Mouse (Mus musculus) kidney, embryonic 15.5 days (tissue): ENCODE results near the gene Myt1l. TPM values are rescaled to one million over a fixed set of nuclear protein-coding genes. Genes with fewer than 3 reads are reported as not detected.

Experiments
- ATAC-seq: fragments of 200-750 bp; cut with Nextera tagmentation; replicated peaks from 2 replicates; pipeline ENCODE4 v1.8.0; 2017; ENCODE audit warnings: moderate TSS enrichment; ENCODE audit not compliant: low FRiP score
- H3K27ac ChIP-seq: fragments of 300-500 bp; sonication (generic); 2 replicates; pipeline ENCODE4 v1.5.1; 2015; ENCODE audit warnings: mild to moderate bottlenecking, inconsistent platforms
- H3K27me3 ChIP-seq: fragments of 300-500 bp; sonication (generic); 2 replicates; pipeline ENCODE4 v1.6.1; 2015; ENCODE audit warnings: inconsistent platforms
- H3K36me3 ChIP-seq: fragments of 300-500 bp; sonication (generic); 2 replicates; pipeline ENCODE4 v1.6.1; 2015; ENCODE audit warnings: inconsistent platforms
- H3K4me1 ChIP-seq: fragments of 300-500 bp; sonication (generic); 2 replicates; pipeline ENCODE4 v1.6.1; 2015; ENCODE audit warnings: inconsistent platforms
- H3K4me2 ChIP-seq: fragments of 300-500 bp; sonication (generic); 2 replicates; pipeline ENCODE4 v1.6.1; 2015; ENCODE audit warnings: moderate library complexity, mild to moderate bottlenecking, inconsistent platforms
- H3K4me3 ChIP-seq: fragments of 300-500 bp; sonication (generic); replicated peaks from 2 replicates; pipeline ENCODE4 v1.5.1; 2015; ENCODE audit warnings: mild to moderate bottlenecking, inconsistent platforms
- H3K9ac ChIP-seq: fragments of 300-500 bp; sonication (generic); 2 replicates; pipeline ENCODE4 v1.6.1; 2015; ENCODE audit warnings: mild to moderate bottlenecking, inconsistent platforms
- H3K9me3 ChIP-seq: fragments of 300-500 bp; sonication (generic); replicated peaks from 2 replicates; pipeline ENCODE4 v1.6.1; 2016; ENCODE audit warnings: inconsistent platforms
- WGBS: fragments of 180-500 bp; shearing (Covaris S2); methylation state at CpG from one replicate; pipeline ENCODE4 v1.1.7; 2015; ENCODE audit warnings: mixed read lengths; 5-methylcytosine and 5-hydroxymethylcytosine counted together
- polyA plus RNA-seq: library from polyadenylated mRNA; unstranded; fragments of >200 nt; fragmentation: Nextera tagmentation; extraction: Ambion mirVana; gene quantifications from 2 replicates; pipeline ENCODE4 v1.2.1, GENCODE M21; 2015

The Myt1l gene
- polyA plus RNA-seq, 1 experiment from 2014 or later: 0.60 TPM

- Histone ChIP-seq H3K9ac (no peak overlapping the region), H3K4me3 (no peak overlapping the region), H3K4me2 (no peak overlapping the region), H3K36me3 (no peaks in the 10 kb centered on the region), H3K4me1 (no peaks in the 10 kb centered on the region), H3K9me3 (no peaks in the 10 kb centered on the region), H3K27ac (no peak overlapping the region), H3K27me3 (no peaks in the 10 kb centered on the region)
- no peak for ATAC-seq
- 86% methylated on average over 5 of the region's 5 CpGs for WGBS
Measured at GRCm38 (mm10) chr12:29755086-29755871, 227.1 kb downstream of the Myt1l start.

GRCm38 (mm10) chr12:29755872-29756265 lies 227.7 kb downstream of the Myt1l start:
- WGBS: 80% methylated on average over 3 of the region's 3 CpGs
- H3K9ac ChIP-seq: no peak overlapping the region
- H3K4me2 ChIP-seq: no peak overlapping the region
- H3K27ac ChIP-seq: no peak overlapping the region
- no peaks in the 10 kb centered on the region for H3K36me3 ChIP-seq
- H3K4me3 ChIP-seq: no peak overlapping the region
- H3K9me3 ChIP-seq: no peaks in the 10 kb centered on the region
- no peaks in the 10 kb centered on the region for H3K4me1 ChIP-seq
- no peaks in the 10 kb centered on the region for H3K27me3 ChIP-seq
- ATAC-seq: no peak

- H3K27me3 ChIP-seq: no peaks in the 10 kb centered on the region
- no peak overlapping the region for H3K4me2 ChIP-seq
- 77% methylated on average over 4 of the region's 4 CpGs for WGBS
- no peak overlapping the region for H3K4me3 ChIP-seq
- no peak for ATAC-seq
- no peaks in the 10 kb centered on the region for H3K9me3 ChIP-seq
- no peaks in the 10 kb centered on the region for H3K36me3 ChIP-seq
- H3K27ac ChIP-seq: no peak overlapping the region
- no peaks in the 10 kb centered on the region for H3K4me1 ChIP-seq
- H3K9ac ChIP-seq: no peak overlapping the region
Measured at GRCm38 (mm10) chr12:29760611-29761010, 232.4 kb downstream of the Myt1l start.

GRCm38 (mm10) chr12:29766158-29766557 lies 238.0 kb downstream of the Myt1l start:
- 93% methylated on average over 1 of the region's 1 CpGs for WGBS
- Histone ChIP-seq H3K27ac (no peak overlapping the region), H3K4me1 (no peaks in the 10 kb centered on the region), H3K4me3 (no peak overlapping the region), H3K4me2 (no peak overlapping the region), H3K27me3 (no peaks in the 10 kb centered on the region), H3K36me3 (no peaks in the 10 kb centered on the region), H3K9ac (no peak overlapping the region), H3K9me3 (no peaks in the 10 kb centered on the region)
- ATAC-seq: no peak

GRCm38 (mm10) chr12:29771791-29772190 lies 243.6 kb downstream of the Myt1l start:
- no peak overlapping the region for H3K4me2 ChIP-seq
- H3K9me3 ChIP-seq: no peaks in the 10 kb centered on the region
- H3K27ac ChIP-seq: no peak overlapping the region
- 74% methylated on average over 3 of the region's 3 CpGs for WGBS
- no peak overlapping the region for H3K4me3 ChIP-seq
- no peaks in the 10 kb centered on the region for H3K4me1 ChIP-seq
- H3K27me3 ChIP-seq: no peaks in the 10 kb centered on the region
- ATAC-seq: no peak
- no peak overlapping the region for H3K9ac ChIP-seq
- H3K36me3 ChIP-seq: no peaks in the 10 kb centered on the region

- Histone ChIP-seq H3K4me1 (no peaks in the 10 kb centered on the region), H3K36me3 (no peaks in the 10 kb centered on the region), H3K27ac (no peak overlapping the region), H3K4me2 (no peak overlapping the region), H3K27me3 (no peaks in the 10 kb centered on the region), H3K4me3 (no peak overlapping the region), H3K9ac (no peak overlapping the region), H3K9me3 (no peaks in the 10 kb centered on the region)
- no peak for ATAC-seq
Measured at GRCm38 (mm10) chr12:29772401-29772800, 244.2 kb downstream of the Myt1l start.

GRCm38 (mm10) chr12:29778901-29779300 lies 250.7 kb downstream of the Myt1l start:
- Histone ChIP-seq H3K4me2 (no peak overlapping the region), H3K27me3 (no peaks in the 10 kb centered on the region), H3K4me3 (no peak overlapping the region), H3K9ac (no peak overlapping the region), H3K36me3 (no peaks in the 10 kb centered on the region), H3K4me1 (no peaks in the 10 kb centered on the region), H3K9me3 (no peaks in the 10 kb centered on the region), H3K27ac (no peak overlapping the region)
- no peak for ATAC-seq
- 91% methylated on average over 2 of the region's 2 CpGs for WGBS

- 25% methylated on average over 16 of the region's 16 CpGs for WGBS
- H3K4me1 ChIP-seq: 0 out of 2 replicates have a peak, but pooled peaks cover 5% of the 10 kb centered on the region
- no peak overlapping the region for H3K4me3 ChIP-seq
- H3K27ac ChIP-seq: no peak overlapping the region
- ATAC-seq: no peak; the same call in 1 of the 2 replicates
- no peaks in the 10 kb centered on the region for H3K36me3 ChIP-seq
- H3K9me3 ChIP-seq: no peaks in the 10 kb centered on the region
- H3K27me3 ChIP-seq: peaks cover 5% of the 10 kb centered on the region
- H3K9ac ChIP-seq: no peak overlapping the region
- H3K4me2 ChIP-seq: no peak overlapping the region
Measured at GRCm38 (mm10) chr12:29789319-29790050, 261.3 kb downstream of the Myt1l start.

- Histone ChIP-seq H3K36me3 (no peaks in the 10 kb centered on the region), H3K27ac (no peak overlapping the region), H3K4me3 (no peak overlapping the region), H3K4me2 (no peak overlapping the region), H3K9me3 (no peaks in the 10 kb centered on the region), H3K9ac (no peak overlapping the region), H3K27me3 (peaks cover 5% of the 10 kb centered on the region), H3K4me1 (0 out of 2 replicates have a peak, but pooled peaks cover 5% of the 10 kb centered on the region)
- WGBS: 37% methylated on average over 4 of the region's 4 CpGs
- ATAC-seq: no peak
Measured at GRCm38 (mm10) chr12:29790051-29790386, 261.8 kb downstream of the Myt1l start.

- no peaks in the 10 kb centered on the region for H3K9me3 ChIP-seq
- H3K27me3 ChIP-seq: peaks cover 5% of the 10 kb centered on the region
- ATAC-seq: no peak
- H3K27ac ChIP-seq: no peak overlapping the region
- H3K4me3 ChIP-seq: no peak overlapping the region
- H3K4me2 ChIP-seq: no peak overlapping the region
- no peak overlapping the region for H3K9ac ChIP-seq
- no peaks in the 10 kb centered on the region for H3K36me3 ChIP-seq
- WGBS: 82% methylated on average over 5 of the region's 5 CpGs
- H3K4me1 ChIP-seq: 0 out of 2 replicates have a peak, but pooled peaks cover 5% of the 10 kb centered on the region
Measured at GRCm38 (mm10) chr12:29792998-29793397, 264.8 kb downstream of the Myt1l start.

GRCm38 (mm10) chr12:29795107-29795673 lies 267.0 kb downstream of the Myt1l start:
- ATAC-seq: no peak
- no peaks in the 10 kb centered on the region for H3K4me1 ChIP-seq
- no peaks in the 10 kb centered on the region for H3K9me3 ChIP-seq
- no peak overlapping the region for H3K27ac ChIP-seq
- peaks cover 5% of the 10 kb centered on the region for H3K27me3 ChIP-seq
- no peak overlapping the region for H3K4me3 ChIP-seq
- no peaks in the 10 kb centered on the region for H3K36me3 ChIP-seq
- 74% methylated on average over 5 of the region's 5 CpGs for WGBS
- no peak overlapping the region for H3K4me2 ChIP-seq
- H3K9ac ChIP-seq: no peak overlapping the region

- H3K27me3 ChIP-seq: no peaks in the 10 kb centered on the region; the same call in 1 of the 2 replicates
- no peak overlapping the region for H3K27ac ChIP-seq
- no peak overlapping the region for H3K9ac ChIP-seq
- 49% methylated on average over 3 of the region's 3 CpGs for WGBS
- no peak overlapping the region for H3K4me3 ChIP-seq
- no peaks in the 10 kb centered on the region for H3K4me1 ChIP-seq
- no peaks in the 10 kb centered on the region for H3K36me3 ChIP-seq
- H3K9me3 ChIP-seq: no peaks in the 10 kb centered on the region
- H3K4me2 ChIP-seq: no peak overlapping the region
- ATAC-seq: no peak
Measured at GRCm38 (mm10) chr12:29798595-29799391, 270.6 kb downstream of the Myt1l start.
